Mouse (Mus musculus) midbrain, embryonic 15.5 days (tissue): ENCODE data around the gene Baz2b. TPM values are rescaled to one million over a fixed set of nuclear protein-coding genes. Genes with fewer than 3 reads are reported as not detected.
"Not testable (repeated sequence)": the region's sequence is repeated elsewhere in the genome, so short reads cannot be mapped to it uniquely, and the experiment has no call there.

Source experiments
- ATAC-seq: fragments of 200-750 bp; cut with Nextera tagmentation; replicated peaks from 2 replicates; pipeline ENCODE4 v1.8.0; 2017; ENCODE audit warnings: moderate TSS enrichment
- H3K27ac ChIP-seq: fragments of 300-500 bp; sonication (generic); 2 replicates; pipeline ENCODE4 v1.5.1; 2015; ENCODE audit warnings: mild to moderate bottlenecking, inconsistent platforms
- H3K27me3 ChIP-seq: fragments of 300-500 bp; sonication (generic); replicated peaks from 2 replicates; pipeline ENCODE4 v1.6.1; 2015; ENCODE audit warnings: inconsistent platforms
- H3K36me3 ChIP-seq: fragments of 300-500 bp; sonication (generic); replicated peaks from 2 replicates; pipeline ENCODE4 v1.6.1; 2015; ENCODE audit warnings: inconsistent platforms
- H3K4me1 ChIP-seq: fragments of 300-500 bp; sonication (generic); 2 replicates; pipeline ENCODE4 v1.6.1; 2015; ENCODE audit warnings: inconsistent platforms
- H3K4me2 ChIP-seq: fragments of 300-500 bp; sonication (generic); 2 replicates; pipeline ENCODE4 v1.6.1; 2015; ENCODE audit warnings: inconsistent platforms, mild to moderate bottlenecking, moderate library complexity
- H3K4me3 ChIP-seq: fragments of 300-500 bp; sonication (generic); 2 replicates; pipeline ENCODE4 v1.5.1; 2015; ENCODE audit warnings: mild to moderate bottlenecking, inconsistent platforms
- H3K9ac ChIP-seq: fragments of 300-500 bp; sonication (generic); 2 replicates; pipeline ENCODE4 v1.6.1; 2015; ENCODE audit warnings: mild to moderate bottlenecking, inconsistent platforms
- H3K9me3 ChIP-seq: fragments of 300-500 bp; sonication (generic); 2 replicates; pipeline ENCODE4 v1.6.1; 2016; ENCODE audit warnings: inconsistent platforms
- WGBS: fragments of 180-500 bp; shearing (Covaris S2); methylation state at CpG from one replicate; pipeline ENCODE4 v1.1.7; 2015; ENCODE audit warnings: mixed read lengths; 5-methylcytosine and 5-hydroxymethylcytosine counted together
- polyA plus RNA-seq: library from polyadenylated mRNA; unstranded; fragments of >200 nt; fragmentation: Nextera tagmentation; extraction: Ambion mirVana; gene quantifications from 2 replicates; pipeline ENCODE4 v1.2.1, GENCODE M21; 2015

The Baz2b gene
- polyA plus RNA-seq, 1 experiment from 2014 or later = 86.7 TPM

GRCm38 (mm10) chr2:60145742-60146141 is 63.9 kb downstream of the Baz2b start:
- Histone ChIP-seq H3K4me1 (peaks cover 3% of the 10 kb centered on the region; the same call in 1 of the 2 replicates), H3K9me3 (no peaks in the 10 kb centered on the region), H3K27me3 (no peaks in the 10 kb centered on the region), H3K4me2 (no peak overlapping the region), H3K4me3 (no peak overlapping the region), H3K36me3 (no peaks in the 10 kb centered on the region), H3K9ac (no peak overlapping the region), H3K27ac (no peak overlapping the region)
- WGBS = 38% methylated on average over 6 of the region's 6 CpGs
- no peak for ATAC-seq

GRCm38 (mm10) chr2:60143383-60143782 is 66.3 kb downstream of the Baz2b start:
- 62% methylated on average over 5 of the region's 5 CpGs for WGBS
- no peaks in the 10 kb centered on the region for H3K27me3 ChIP-seq
- H3K4me3 ChIP-seq = no peak overlapping the region
- H3K9ac ChIP-seq = no peak overlapping the region
- no peak overlapping the region for H3K27ac ChIP-seq
- H3K9me3 ChIP-seq = no peaks in the 10 kb centered on the region
- peaks cover 3% of the 10 kb centered on the region; the same call in 1 of the 2 replicates for H3K4me1 ChIP-seq
- ATAC-seq = no peak
- H3K36me3 ChIP-seq = no peaks in the 10 kb centered on the region
- no peak overlapping the region for H3K4me2 ChIP-seq

GRCm38 (mm10) chr2:60142281-60142680 is 67.4 kb downstream of the Baz2b start:
- peaks cover 3% of the 10 kb centered on the region; the same call in 1 of the 2 replicates for H3K4me1 ChIP-seq
- H3K9ac ChIP-seq = no peak overlapping the region
- H3K27me3 ChIP-seq = no peaks in the 10 kb centered on the region
- WGBS = 92% methylated on average over 2 of the region's 2 CpGs
- no peak overlapping the region for H3K4me2 ChIP-seq
- H3K9me3 ChIP-seq = no peaks in the 10 kb centered on the region
- no peak overlapping the region for H3K4me3 ChIP-seq
- H3K36me3 ChIP-seq = no peaks in the 10 kb centered on the region
- H3K27ac ChIP-seq = no peak overlapping the region
- no peak for ATAC-seq

GRCm38 (mm10) chr2:60138751-60139162 is 70.9 kb downstream of the Baz2b start:
- Histone ChIP-seq H3K9ac (no peak overlapping the region), H3K27ac (no peak overlapping the region), H3K9me3 (no peaks in the 10 kb centered on the region), H3K4me1 (no peaks in the 10 kb centered on the region), H3K36me3 (no peaks in the 10 kb centered on the region), H3K27me3 (no peaks in the 10 kb centered on the region), H3K4me2 (no peak overlapping the region), H3K4me3 (no peak overlapping the region)
- ATAC-seq = no peak
- 72% methylated on average over 7 of the region's 7 CpGs for WGBS

GRCm38 (mm10) chr2:60135796-60136195 is 73.8 kb downstream of the Baz2b start:
- no peak overlapping the region for H3K4me3 ChIP-seq
- H3K36me3 ChIP-seq = no peaks in the 10 kb centered on the region
- no peaks in the 10 kb centered on the region for H3K27me3 ChIP-seq
- ATAC-seq = no peak
- no peak overlapping the region for H3K27ac ChIP-seq
- H3K9ac ChIP-seq = no peak overlapping the region
- no peaks in the 10 kb centered on the region for H3K9me3 ChIP-seq
- H3K4me1 ChIP-seq = no peaks in the 10 kb centered on the region
- 42% methylated on average over 2 of the region's 2 CpGs for WGBS
- H3K4me2 ChIP-seq = no peak overlapping the region

GRCm38 (mm10) chr2:60134958-60135357 is 74.7 kb downstream of the Baz2b start:
- H3K27me3 ChIP-seq, H3K4me2 ChIP-seq, ATAC-seq, H3K4me3 ChIP-seq, H3K4me1 ChIP-seq, H3K9me3 ChIP-seq, H3K27ac ChIP-seq, H3K36me3 ChIP-seq, H3K9ac ChIP-seq: not testable (repeated sequence)
- WGBS = 95% methylated on average over 7 of the region's 7 CpGs

- no peak for ATAC-seq
- H3K27me3 ChIP-seq = no peaks in the 10 kb centered on the region
- no peaks in the 10 kb centered on the region for H3K9me3 ChIP-seq
- no peak overlapping the region for H3K4me2 ChIP-seq
- no peak overlapping the region for H3K27ac ChIP-seq
- H3K9ac ChIP-seq = no peak overlapping the region
- no peaks in the 10 kb centered on the region for H3K36me3 ChIP-seq
- H3K4me1 ChIP-seq = no peaks in the 10 kb centered on the region
- no peak overlapping the region for H3K4me3 ChIP-seq
- WGBS = 83% methylated on average over 2 of the region's 2 CpGs
Measured at GRCm38 (mm10) chr2:60133072-60133471, 76.6 kb downstream of the Baz2b start.

GRCm38 (mm10) chr2:60132269-60133042 is 77.2 kb downstream of the Baz2b start:
- WGBS = 78% methylated on average over 10 of the region's 10 CpGs
- ATAC-seq = no peak
- no peak overlapping the region for H3K4me3 ChIP-seq
- no peak overlapping the region for H3K4me2 ChIP-seq
- no peak overlapping the region for H3K9ac ChIP-seq
- H3K36me3 ChIP-seq = no peaks in the 10 kb centered on the region
- no peak overlapping the region for H3K27ac ChIP-seq
- H3K9me3 ChIP-seq = no peaks in the 10 kb centered on the region
- H3K4me1 ChIP-seq = no peaks in the 10 kb centered on the region
- no peaks in the 10 kb centered on the region for H3K27me3 ChIP-seq

- H3K36me3 ChIP-seq = no peaks in the 10 kb centered on the region
- no peaks in the 10 kb centered on the region for H3K9me3 ChIP-seq
- H3K4me1 ChIP-seq = peaks cover 13% of the 10 kb centered on the region
- H3K4me2 ChIP-seq = no peak overlapping the region
- no peak for ATAC-seq
- H3K9ac ChIP-seq = no peak overlapping the region
- no peak overlapping the region for H3K4me3 ChIP-seq
- WGBS = 92% methylated on average over 7 of the region's 7 CpGs
- no peak overlapping the region for H3K27ac ChIP-seq
- no peaks in the 10 kb centered on the region for H3K27me3 ChIP-seq
Measured at GRCm38 (mm10) chr2:60128631-60129030, 81.0 kb downstream of the Baz2b start.

GRCm38 (mm10) chr2:60126831-60127230 is 82.8 kb downstream of the Baz2b start:
- no peak overlapping the region for H3K9ac ChIP-seq
- ATAC-seq = peak; percentile 35; the same call in 1 of the 2 replicates
- no peaks in the 10 kb centered on the region for H3K9me3 ChIP-seq

GRCm38 (mm10) chr2:60126292-60126691 is 83.3 kb downstream of the Baz2b start:
- Histone ChIP-seq H3K4me3 (peak overlapping the region; percentile 91; the same call in 1 of the 2 replicates), H3K27me3 (no peaks in the 10 kb centered on the region), H3K4me2 (peak overlapping the region; percentile 65), H3K9ac (no peak overlapping the region), H3K36me3 (no peaks in the 10 kb centered on the region), H3K27ac (no peak overlapping the region), H3K9me3 (no peaks in the 10 kb centered on the region), H3K4me1 (peaks cover 26% of the 10 kb centered on the region)
- 6% methylated on average over 8 of the region's 8 CpGs for WGBS
- no peak for ATAC-seq

More at GRCm38 (mm10) chr2:60126831-60127230, 82.8 kb downstream of the Baz2b start:
- 6% methylated on average over 7 of the region's 7 CpGs for WGBS
- no peaks in the 10 kb centered on the region for H3K36me3 ChIP-seq
- H3K4me1 ChIP-seq = peaks cover 24% of the 10 kb centered on the region
- no peaks in the 10 kb centered on the region for H3K27me3 ChIP-seq
- peak overlapping the region; percentile 65 for H3K4me2 ChIP-seq
- peak overlapping the region; percentile 55; the same call in 1 of the 2 replicates for H3K27ac ChIP-seq
- peak overlapping the region; percentile 16; the same call in 1 of the 2 replicates for H3K4me3 ChIP-seq

GRCm38 (mm10) chr2:60125049-60126004 is 84.3 kb downstream of the Baz2b start:
- Histone ChIP-seq H3K4me2 (peak overlapping the region; percentile 65), H3K36me3 (no peaks in the 10 kb centered on the region), H3K9ac (peak overlapping the region; percentile 91), H3K9me3 (no peaks in the 10 kb centered on the region), H3K27ac (peak overlapping the region; percentile 96), H3K27me3 (no peaks in the 10 kb centered on the region), H3K4me1 (peaks cover 28% of the 10 kb centered on the region), H3K4me3 (peak overlapping the region; percentile 91)
- peak; percentile 78 for ATAC-seq
- under 1% methylated on average over 78 of the region's 83 CpGs for WGBS
